Mouse (Mus musculus): ENCODE measurements around the gene Neurl2. TPM values are rescaled to one million over a fixed set of nuclear protein-coding genes. Genes with fewer than 3 reads are reported as not detected.

Neurl2 gene
- polyA plus RNA-seq, 1 experiment: 31.7 TPM

DNA sequence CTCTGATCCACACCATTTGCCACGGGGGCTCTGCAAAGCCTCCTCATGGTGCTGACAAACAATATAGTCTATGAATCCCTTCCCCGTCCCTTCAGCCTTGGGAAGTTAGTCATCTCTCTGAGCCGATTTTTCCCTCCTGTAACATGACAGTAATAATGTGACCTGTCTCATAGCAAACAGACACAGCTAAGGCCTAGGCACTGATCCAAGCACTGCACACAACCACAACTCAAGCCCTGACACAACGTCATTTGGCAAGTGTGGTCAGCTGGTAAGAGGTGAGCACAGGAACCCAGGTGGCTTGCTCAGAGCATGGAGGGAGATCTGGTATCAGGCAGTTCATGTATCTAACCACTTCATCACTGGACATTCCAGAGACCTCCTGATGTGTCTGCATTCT is 37.4 kb downstream of the Neurl2 start:
- no peak for DNase-seq
- Histone ChIP-seq H3K4me3 (ENCODE audit: control insufficient read depth, insufficient read depth, low read length) (no peak overlapping the region), H3K4me1 (replicated peaks; ENCODE audit: control insufficient read depth, insufficient read depth, low read length) (no peaks in the 10 kb centered on the region), H3K27me3 (ENCODE audit: control insufficient read depth, insufficient read depth, low read length) (no peaks in the 10 kb centered on the region), H3K27ac (ENCODE audit: control insufficient read depth, insufficient read depth, low read length) (no peak overlapping the region), H3K36me3 (ENCODE audit: control insufficient read depth, insufficient read depth, low read length) (peaks cover 30% of the 10 kb centered on the region)
- no peak for TF ChIP-seq POLR2A (IDR thresholded peaks at IDR 0.05; ENCODE audit: control insufficient read depth, extremely low read depth, insufficient read depth, low read length, poor library complexity)
- TF ChIP-seq CTCF (IDR thresholded peaks at IDR 0.05; ENCODE audit: borderline replicate concordance, control insufficient read depth, extremely low read depth, insufficient read depth, low read length, poor library complexity): no peak
- WGBS: 95% methylated on average over 4 of the region's 4 CpGs

- WGBS: 45% methylated on average over 5 of the region's 5 CpGs
- peaks cover 30% of the 10 kb centered on the region for H3K36me3 ChIP-seq (ENCODE audit: control insufficient read depth, insufficient read depth, low read length)
- H3K4me1 ChIP-seq (replicated peaks; ENCODE audit: control insufficient read depth, insufficient read depth, low read length): no peaks in the 10 kb centered on the region
Observed at GRCm38 (mm10) chr2:164794293-164794692, 39.0 kb downstream of the Neurl2 start.

GRCm38 (mm10) chr2:164793772-164794171 is 39.5 kb downstream of the Neurl2 start:
- H3K4me1 ChIP-seq (replicated peaks; ENCODE audit: control insufficient read depth, insufficient read depth, low read length): no peaks in the 10 kb centered on the region

More at GRCm38 (mm10) chr2:164794293-164794692, 39.0 kb downstream of the Neurl2 start:
- Histone ChIP-seq H3K27me3 (ENCODE audit: control insufficient read depth, insufficient read depth, low read length) (no peaks in the 10 kb centered on the region), H3K27ac (ENCODE audit: control insufficient read depth, insufficient read depth, low read length) (no peak overlapping the region), H3K4me3 (ENCODE audit: control insufficient read depth, insufficient read depth, low read length) (no peak overlapping the region)
- DNase-seq: peak; percentile 72
- TF ChIP-seq POLR2A (IDR thresholded peaks at IDR 0.05; ENCODE audit: control insufficient read depth, extremely low read depth, insufficient read depth, low read length, poor library complexity) (no peak), CTCF (IDR thresholded peaks at IDR 0.05; ENCODE audit: borderline replicate concordance, control insufficient read depth, extremely low read depth, insufficient read depth, low read length, poor library complexity) (peak; percentile 49; the same call in 1 of the 2 replicates)

GRCm38 (mm10) chr2:164793236-164793635 is 40.0 kb downstream of the Neurl2 start:
- no peaks in the 10 kb centered on the region for H3K4me1 ChIP-seq (replicated peaks; ENCODE audit: control insufficient read depth, insufficient read depth, low read length)
- DNase-seq: peak; percentile 70
- no peak overlapping the region for H3K4me3 ChIP-seq (ENCODE audit: control insufficient read depth, insufficient read depth, low read length)
- TF ChIP-seq CTCF (IDR thresholded peaks at IDR 0.05; ENCODE audit: borderline replicate concordance, control insufficient read depth, extremely low read depth, insufficient read depth, low read length, poor library complexity) (no peak; the same call in 1 of the 2 replicates), POLR2A (IDR thresholded peaks at IDR 0.05; ENCODE audit: control insufficient read depth, extremely low read depth, insufficient read depth, low read length, poor library complexity) (no peak)
- WGBS: 99% methylated on average over 3 of the region's 3 CpGs
- no peaks in the 10 kb centered on the region for H3K27me3 ChIP-seq (ENCODE audit: control insufficient read depth, insufficient read depth, low read length)
- no peak overlapping the region for H3K27ac ChIP-seq (ENCODE audit: control insufficient read depth, insufficient read depth, low read length)
- H3K36me3 ChIP-seq (ENCODE audit: control insufficient read depth, insufficient read depth, low read length): peaks cover 30% of the 10 kb centered on the region

More at GRCm38 (mm10) chr2:164793772-164794171, 39.5 kb downstream of the Neurl2 start:
- TF ChIP-seq CTCF (IDR thresholded peaks at IDR 0.05; ENCODE audit: borderline replicate concordance, control insufficient read depth, extremely low read depth, insufficient read depth, low read length, poor library complexity) (no peak), POLR2A (IDR thresholded peaks at IDR 0.05; ENCODE audit: control insufficient read depth, extremely low read depth, insufficient read depth, low read length, poor library complexity) (no peak)
- Histone ChIP-seq H3K27me3 (ENCODE audit: control insufficient read depth, insufficient read depth, low read length) (no peaks in the 10 kb centered on the region), H3K4me3 (ENCODE audit: control insufficient read depth, insufficient read depth, low read length) (no peak overlapping the region), H3K27ac (ENCODE audit: control insufficient read depth, insufficient read depth, low read length) (no peak overlapping the region), H3K36me3 (ENCODE audit: control insufficient read depth, insufficient read depth, low read length) (peaks cover 30% of the 10 kb centered on the region)
- DNase-seq: no peak
- WGBS: 95% methylated on average over 2 of the region's 2 CpGs

DNA sequence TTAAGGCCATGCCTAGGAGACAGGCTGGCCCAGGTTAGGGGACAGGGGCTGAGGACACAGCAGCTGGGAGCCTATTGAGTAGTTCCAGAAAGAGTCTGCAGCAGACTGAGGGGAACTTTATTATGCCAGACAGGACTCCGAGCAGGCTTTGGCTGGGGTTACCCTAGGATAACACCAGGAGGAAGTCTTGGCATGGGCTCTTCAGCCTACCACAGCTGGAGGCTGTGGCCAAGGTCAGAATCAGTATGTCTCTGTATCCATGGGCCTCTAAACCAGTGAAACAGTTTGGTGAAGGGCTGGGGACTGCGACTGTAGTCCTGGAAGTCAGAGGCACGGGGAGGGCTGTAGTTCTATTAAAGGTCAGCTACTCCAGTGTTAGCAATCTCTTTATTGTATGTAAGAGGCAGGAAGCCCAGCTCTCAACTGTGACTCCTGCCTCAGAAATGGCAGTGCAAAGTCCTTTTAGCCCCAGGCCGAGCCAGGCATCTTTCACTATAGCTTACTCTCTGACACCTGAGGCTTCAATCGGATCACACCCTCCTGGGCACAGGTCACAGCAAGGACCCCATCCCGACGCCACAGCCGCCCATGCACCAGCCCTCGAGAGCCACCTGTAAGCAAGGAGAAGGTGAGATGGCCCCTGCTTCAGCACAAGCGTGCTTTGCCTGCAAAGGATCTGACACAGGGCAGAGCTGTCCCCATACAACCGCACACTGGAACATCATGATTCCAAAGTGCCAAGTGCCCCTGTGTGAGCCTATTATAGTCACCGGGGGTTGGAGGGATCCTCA is 40.7 kb downstream of the Neurl2 start:
- Histone ChIP-seq H3K4me3 (ENCODE audit: control insufficient read depth, insufficient read depth, low read length) (no peak overlapping the region), H3K36me3 (ENCODE audit: control insufficient read depth, insufficient read depth, low read length) (peaks cover 27% of the 10 kb centered on the region), H3K4me1 (replicated peaks; ENCODE audit: control insufficient read depth, insufficient read depth, low read length) (no peaks in the 10 kb centered on the region), H3K27me3 (ENCODE audit: control insufficient read depth, insufficient read depth, low read length) (no peaks in the 10 kb centered on the region), H3K27ac (ENCODE audit: control insufficient read depth, insufficient read depth, low read length) (no peak overlapping the region)
- no peak for TF ChIP-seq POLR2A (IDR thresholded peaks at IDR 0.05; ENCODE audit: control insufficient read depth, extremely low read depth, insufficient read depth, low read length, poor library complexity)
- no peak for TF ChIP-seq CTCF (IDR thresholded peaks at IDR 0.05; ENCODE audit: borderline replicate concordance, control insufficient read depth, extremely low read depth, insufficient read depth, low read length, poor library complexity)
- WGBS: 97% methylated on average over 12 of the region's 12 CpGs
- DNase-seq: no peak

DNA sequence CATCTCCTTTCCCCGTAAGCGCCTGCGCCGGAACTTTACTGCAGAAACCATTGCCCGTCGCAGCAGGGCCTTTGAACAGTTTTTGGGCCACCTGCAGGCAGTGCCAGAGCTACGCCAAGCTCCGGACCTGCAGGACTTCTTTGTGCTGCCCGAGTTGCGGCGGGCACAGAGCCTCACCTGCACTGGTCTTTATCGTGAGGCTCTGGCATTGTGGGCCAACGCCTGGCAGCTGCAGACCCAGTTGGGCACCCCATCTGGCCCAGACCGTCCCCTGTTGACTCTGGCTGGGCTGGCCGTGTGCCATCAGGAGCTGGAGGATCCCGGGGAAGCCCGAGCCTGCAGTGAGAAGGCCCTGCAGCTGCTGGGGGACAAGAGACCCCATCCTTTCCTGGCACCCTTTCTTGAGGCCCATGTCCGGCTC is 41.4 kb downstream of the Neurl2 start:
- no peak overlapping the region for H3K4me3 ChIP-seq (ENCODE audit: control insufficient read depth, insufficient read depth, low read length)
- no peak for DNase-seq
- no peaks in the 10 kb centered on the region for H3K4me1 ChIP-seq (replicated peaks; ENCODE audit: control insufficient read depth, insufficient read depth, low read length)
- H3K27me3 ChIP-seq (ENCODE audit: control insufficient read depth, insufficient read depth, low read length): no peaks in the 10 kb centered on the region
- H3K36me3 ChIP-seq (ENCODE audit: control insufficient read depth, insufficient read depth, low read length): peaks cover 25% of the 10 kb centered on the region
- H3K27ac ChIP-seq (ENCODE audit: control insufficient read depth, insufficient read depth, low read length): no peak overlapping the region
- 95% methylated on average over 18 of the region's 18 CpGs for WGBS
- no peak for TF ChIP-seq CTCF (IDR thresholded peaks at IDR 0.05; ENCODE audit: borderline replicate concordance, control insufficient read depth, extremely low read depth, insufficient read depth, low read length, poor library complexity)
- TF ChIP-seq POLR2A (IDR thresholded peaks at IDR 0.05; ENCODE audit: control insufficient read depth, extremely low read depth, insufficient read depth, low read length, poor library complexity): no peak
